Mouse (Mus musculus) kidney, postnatal 36 days (tissue): ENCODE results near the gene Mfap5.
"Not testable (repeated sequence)": the region's sequence is repeated elsewhere in the genome, so short reads cannot be mapped to it uniquely, and the experiment has no call there.

ENCODE experiments used
- DNase-seq, 2 experiments: peaks; one replicate each; pipeline ENCODE4 v3.0.0; 2021 to 2022; ENCODE audit warnings: mixed read lengths in 2 of 2

The Mfap5 gene

DNA sequence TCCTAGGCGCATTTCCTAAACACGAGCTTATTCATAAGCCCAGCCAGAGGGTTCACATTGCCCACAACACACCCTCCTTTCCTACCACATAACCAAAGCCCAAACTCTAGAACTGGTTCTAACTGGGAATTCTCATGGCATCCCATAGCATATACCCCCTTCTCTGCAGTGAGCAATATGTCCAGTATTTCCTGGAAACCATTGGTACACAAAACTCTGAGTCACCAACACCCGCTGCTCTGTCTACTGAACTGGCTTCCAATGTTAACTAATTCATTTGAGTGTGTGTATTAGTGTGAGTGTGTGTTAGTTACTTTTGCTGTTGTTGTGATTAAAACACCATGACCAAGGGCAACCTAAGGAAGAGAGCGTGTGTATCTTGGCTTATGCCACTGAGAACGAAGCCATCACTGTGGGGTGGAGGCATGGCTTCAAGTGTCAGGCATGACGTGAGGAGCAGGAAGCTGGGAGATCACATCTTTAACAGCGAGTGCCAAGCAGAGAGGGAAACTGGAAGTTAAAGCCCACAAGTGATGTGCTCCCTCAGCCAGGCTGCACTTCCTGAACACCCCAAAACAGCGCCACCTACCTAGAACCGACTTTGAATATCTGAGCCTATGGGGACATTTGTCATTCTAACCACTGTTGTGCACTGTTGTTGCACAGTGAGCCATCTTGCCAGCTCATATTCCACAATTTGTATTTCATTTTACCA, 59.6 kb downstream of the Mfap5 start:
- no peak for DNase-seq

DNA sequence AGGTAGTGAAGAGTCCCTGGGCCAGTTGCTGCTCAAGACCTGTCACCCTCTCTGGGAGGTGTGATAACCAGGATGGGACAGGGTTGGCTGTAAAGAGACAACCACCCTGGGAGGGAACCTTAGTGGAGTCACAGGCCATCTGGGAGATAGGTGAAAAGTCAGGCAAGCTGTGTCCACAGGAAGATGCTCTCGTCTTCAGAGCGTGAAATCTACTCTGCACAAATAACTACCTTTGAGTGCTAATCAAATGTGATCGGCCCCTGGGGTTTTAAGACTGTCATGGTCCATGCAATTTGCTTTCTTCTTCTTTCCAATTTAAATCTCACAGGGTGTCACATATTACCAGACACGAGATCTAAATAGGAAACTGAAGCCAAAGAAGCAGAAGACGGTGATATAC, 63.5 kb downstream of the Mfap5 start:
- DNase-seq, result no peak

DNA sequence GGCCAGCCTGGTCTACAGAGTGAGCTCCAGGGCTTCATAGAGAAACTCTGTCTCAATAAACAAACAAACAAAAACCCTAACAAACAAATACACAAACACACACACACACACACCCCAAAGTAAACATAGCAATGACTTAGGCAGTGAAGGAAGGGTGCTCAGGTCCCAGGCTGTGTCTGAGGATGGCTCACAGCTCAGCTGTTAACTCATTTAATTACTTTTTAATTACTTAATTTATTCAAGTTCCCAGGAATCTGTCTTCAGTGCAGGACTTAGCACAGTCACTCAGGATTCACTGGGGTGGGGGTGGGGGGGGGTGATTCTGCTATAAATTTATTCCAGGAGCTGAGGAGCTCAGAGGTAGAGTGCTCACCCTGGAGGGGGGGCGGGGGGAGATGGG, 64.1 kb downstream of the Mfap5 start:
- DNase-seq, result no peak

DNA sequence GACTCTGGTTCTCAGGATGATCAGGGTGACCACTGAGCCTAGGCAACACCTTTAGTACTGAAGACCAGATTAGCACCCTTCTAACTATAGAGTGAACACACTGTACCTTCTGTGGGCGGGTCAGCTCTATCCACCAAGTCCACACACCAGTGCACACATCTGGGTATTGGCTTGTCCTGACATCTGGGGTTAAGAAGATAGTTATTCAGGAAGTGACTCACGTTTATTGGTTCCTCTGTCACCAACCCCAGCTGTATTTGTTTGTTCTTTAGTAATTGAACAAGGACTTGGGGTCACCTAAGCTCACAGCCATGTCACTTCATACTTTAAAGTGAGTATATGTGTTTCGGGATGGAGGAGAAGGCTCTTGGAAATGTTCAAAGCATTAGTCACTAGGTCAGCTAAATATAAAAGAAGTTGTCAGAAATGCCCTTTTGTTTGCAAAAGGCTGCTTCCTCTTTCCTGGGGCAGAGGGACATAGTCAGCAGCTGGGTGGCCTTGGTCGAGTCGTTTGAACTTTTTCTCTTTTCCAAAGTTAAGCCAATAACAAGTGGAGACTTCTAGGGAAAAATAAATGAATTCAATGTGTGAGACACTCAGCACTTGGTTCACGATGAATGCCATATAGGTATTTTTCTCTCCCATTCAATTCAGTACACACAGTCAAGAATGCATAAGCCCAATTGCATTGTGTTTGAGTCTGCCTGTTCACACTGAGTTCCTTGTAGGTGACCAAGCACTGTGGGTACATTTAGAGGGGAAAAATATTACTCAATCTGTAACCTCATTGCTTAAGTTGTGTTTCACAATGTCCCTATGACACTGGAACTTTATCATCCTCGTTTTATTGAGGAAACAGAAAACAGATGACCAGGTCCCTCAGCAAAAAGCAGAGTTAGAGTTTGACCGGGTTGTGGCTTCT, 65.3 kb downstream of the Mfap5 start:
- no peak for DNase-seq

DNA sequence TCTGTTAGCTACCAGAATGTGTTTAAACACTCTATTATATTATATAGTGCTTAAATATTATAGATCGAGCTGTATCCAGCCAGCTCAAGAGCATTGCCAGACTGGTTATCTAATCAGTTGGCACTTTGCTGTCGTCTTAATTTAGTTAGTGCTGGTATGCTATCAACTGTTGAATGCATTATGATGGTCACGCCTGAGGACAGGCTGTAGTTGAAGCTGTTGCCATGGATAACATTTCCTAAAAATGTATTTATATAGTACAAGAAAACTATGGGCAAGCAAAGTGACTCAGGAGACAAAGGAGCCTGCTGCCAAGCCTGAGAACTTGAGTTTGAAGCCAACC, 65.9 kb downstream of the Mfap5 start:
- no peak for DNase-seq

DNA sequence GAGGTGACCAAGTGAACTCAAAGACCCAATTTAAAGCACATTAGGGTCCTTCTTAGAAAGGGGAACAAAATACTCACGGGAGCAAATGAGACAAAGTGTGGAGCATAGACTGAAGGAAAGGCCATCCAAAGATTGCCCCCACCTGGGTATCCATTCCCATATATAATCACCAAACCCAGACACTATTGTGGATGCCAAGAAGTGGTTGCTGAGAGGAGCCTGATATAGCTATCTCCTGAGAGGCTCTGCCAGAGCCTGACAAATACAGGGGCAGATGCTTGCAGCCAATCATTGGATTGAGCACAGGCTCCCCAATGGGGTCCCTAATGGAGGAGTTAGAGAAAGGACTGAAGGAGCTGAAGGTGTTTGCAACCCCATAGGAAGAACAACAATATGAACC, 69.4 kb downstream of the Mfap5 start:
- not testable (repeated sequence) for DNase-seq

DNA sequence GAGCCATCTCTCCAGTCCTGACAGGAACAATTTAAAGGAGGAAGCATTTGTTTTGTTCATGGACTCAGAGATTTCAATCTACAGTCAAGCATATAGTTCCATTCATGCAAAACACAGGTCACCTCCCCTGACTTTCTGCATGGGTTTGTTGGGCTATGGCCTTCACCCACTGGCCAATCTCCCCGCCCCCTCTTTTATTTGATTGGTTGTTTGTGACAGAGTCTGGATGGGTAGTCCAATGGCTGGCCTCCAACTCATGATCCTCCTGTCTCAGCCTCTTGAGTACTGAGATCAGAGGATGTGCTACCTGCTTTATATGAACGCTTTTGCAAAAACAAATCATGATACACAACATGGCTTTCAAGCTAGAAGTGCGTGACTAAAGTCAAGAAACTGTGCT, 71.4 kb downstream of the Mfap5 start:
- DNase-seq, result no peak
